Mouse (Mus musculus): Measurements from ENCODE around the gene Adamts13.

DNA sequence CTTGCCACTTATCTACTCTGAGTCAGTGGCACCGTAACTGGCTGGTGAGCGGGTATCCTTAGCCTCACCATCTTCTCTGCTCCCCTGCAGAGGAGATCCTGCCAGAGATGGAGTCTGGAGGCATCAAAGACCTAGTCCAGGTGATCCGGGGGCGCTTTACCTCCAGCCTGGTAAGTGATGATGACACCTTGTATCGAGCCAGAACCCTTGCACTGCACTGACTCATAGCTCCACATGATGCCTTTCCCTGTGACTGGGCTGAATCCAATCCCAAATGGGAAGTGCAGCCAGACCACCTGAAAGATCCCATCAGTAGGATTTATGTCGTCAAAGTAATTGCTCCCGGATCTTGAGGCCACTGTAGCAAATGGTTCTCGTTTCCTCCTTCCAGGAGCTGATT is 20.4 kb upstream of the Adamts13 start:
- TF ChIP-seq CTCF (IDR thresholded peaks at IDR 0.05; ENCODE audit: control insufficient read depth, insufficient read depth, low read length) (no peak), POLR2A (IDR thresholded peaks at IDR 0.05; ENCODE audit: borderline replicate concordance, control insufficient read depth, low read depth, low read length) (no peak)

Measured in bone marrow, adult 2 months (tissue).